Mouse (Mus musculus) myocyte (in vitro differentiated cells): Measurements from ENCODE around the gene Mapk7. TPM values are rescaled to one million over a fixed set of nuclear protein-coding genes. Genes with fewer than 3 reads are reported as not detected.

Experiments used
- H3K27me3 ChIP-seq: one replicate; pipeline ENCODE4 v1.6.1; 2011; ENCODE audit not compliant: control insufficient read depth, insufficient read depth, insufficient read length
- H3K36me3 ChIP-seq: one replicate; pipeline ENCODE4 v1.6.1; 2011; ENCODE audit not compliant: control insufficient read depth, insufficient read depth
- H3K4me2 ChIP-seq: one replicate; pipeline ENCODE4 v1.6.1; 2011; ENCODE audit warnings: low read depth, control low read depth
- H3K4me3 ChIP-seq: one replicate; pipeline ENCODE4 v1.5.1; 2011; ENCODE audit warnings: mild to moderate bottlenecking, control low read depth, moderate library complexity
- H3K79me2 ChIP-seq: one replicate; pipeline ENCODE4 v1.6.1; 2011; ENCODE audit not compliant: control insufficient read depth, insufficient read depth
- H3ac ChIP-seq: one replicate; pipeline ENCODE4 v1.6.1; 2011; ENCODE audit not compliant: control insufficient read depth, insufficient read length
- CEBPB ChIP-seq: IDR thresholded peaks from 2 replicates; pipeline ENCODE4 v1.6.1; 2011; ENCODE audit warnings: mild to moderate bottlenecking, moderate library complexity; ENCODE audit not compliant: poor library complexity, insufficient read depth, severe bottlenecking
- E2F4 ChIP-seq: IDR thresholded peaks from one replicate; pipeline ENCODE4 v1.6.1; 2011; ENCODE audit warnings: mild to moderate bottlenecking, control low read depth, moderate library complexity; ENCODE audit not compliant: insufficient read depth
- MYOD1 ChIP-seq, 3 experiments: IDR thresholded peaks; one replicate each; pipeline ENCODE4 v1.6.1; 2011; ENCODE audit warnings: control low read depth in 2 of 3, low read depth in 2 of 3, mild to moderate bottlenecking in 2 of 3, moderate library complexity in 1 of 3; ENCODE audit not compliant: insufficient read length in 2 of 3, control insufficient read depth in 1 of 3
- MYOG ChIP-seq, 3 experiments: IDR thresholded peaks; one replicate each; pipeline ENCODE4 v1.6.1; 2011; ENCODE audit warnings: control low read depth in 2 of 3, low read depth in 2 of 3, mild to moderate bottlenecking in 2 of 3; ENCODE audit not compliant: insufficient read length in 2 of 3, control insufficient read depth in 1 of 3, insufficient read depth in 1 of 3
- POLR2A ChIP-seq: IDR thresholded peaks from one replicate; pipeline ENCODE4 v1.6.1; 2011; ENCODE audit warnings: low read depth, mild to moderate bottlenecking, control low read depth, moderate library complexity; ENCODE audit not compliant: insufficient read length
- POLR2AphosphoS2 ChIP-seq: IDR thresholded peaks from one replicate; pipeline ENCODE4 v1.6.1; 2011; ENCODE audit warnings: low read depth, control low read depth; ENCODE audit not compliant: insufficient read length
- REST ChIP-seq: IDR thresholded peaks from one replicate; pipeline ENCODE4 v1.6.1; 2011; ENCODE audit warnings: mild to moderate bottlenecking, control low read depth, moderate library complexity; ENCODE audit not compliant: insufficient read depth, insufficient read length
- SRF ChIP-seq: IDR thresholded peaks from one replicate; pipeline ENCODE4 v1.6.1; 2011; ENCODE audit warnings: low read depth; ENCODE audit not compliant: control insufficient read depth, insufficient read length
- TCF12 ChIP-seq: IDR thresholded peaks from one replicate; pipeline ENCODE4 v1.6.1; 2011; ENCODE audit warnings: mild to moderate bottlenecking, control low read depth; ENCODE audit not compliant: poor library complexity, insufficient read depth, severe bottlenecking
- USF1 ChIP-seq: IDR thresholded peaks from one replicate; pipeline ENCODE4 v1.6.1; 2011; ENCODE audit warnings: low read depth, mild to moderate bottlenecking, control low read depth, moderate library complexity
- polyA plus RNA-seq: library from polyadenylated mRNA; unstranded; fragments of >200 nt; fragmentation: generic; extraction: Trizol; gene quantifications from one replicate; pipeline ENCODE4 v1.2.1, GENCODE M21; 2012; ENCODE audit warnings: missing spikeins

Mapk7 gene
- polyA plus RNA-seq, 1 experiment: 16.5 TPM

GRCm38 (mm10) chr11:61478788-61479187 is 15.4 kb downstream of the Mapk7 start:
- TF ChIP-seq MYOD1 (IDR thresholded peaks at IDR 0.05; ENCODE audit: control insufficient read depth in 1 of 3, insufficient read length in 2 of 3, low read depth in 2 of 3) (no peak), USF1 (no peak), CEBPB (no peak), REST (no peak), TCF12 (no peak), E2F4 (no peak), POLR2AphosphoS2 (no peak), SRF (no peak)
- H3ac ChIP-seq: no peak overlapping the region
- H3K36me3 ChIP-seq: no peaks in the 10 kb centered on the region
- no peaks in the 10 kb centered on the region for H3K79me2 ChIP-seq
- H3K4me2 ChIP-seq: no peak overlapping the region
- H3K4me3 ChIP-seq: no peak overlapping the region
- H3K27me3 ChIP-seq: no peaks in the 10 kb centered on the region

- TF ChIP-seq MYOD1 (IDR thresholded peaks at IDR 0.05; ENCODE audit: control insufficient read depth in 1 of 3, insufficient read length in 2 of 3, low read depth in 2 of 3): peak in 2 of 3 experiments; percentile 79 to 84
- TF ChIP-seq CEBPB: no peak
- peak in 2 of 3 experiments; percentile 31 to 65 for TF ChIP-seq MYOG (IDR thresholded peaks at IDR 0.05; ENCODE audit: control insufficient read depth in 1 of 3, insufficient read depth in 1 of 3, insufficient read length in 2 of 3, low read depth in 2 of 3)
- peak overlapping the region; percentile 48 for H3K4me2 ChIP-seq
- no peak overlapping the region for H3ac ChIP-seq
- H3K27me3 ChIP-seq: no peaks in the 10 kb centered on the region
- H3K36me3 ChIP-seq: no peaks in the 10 kb centered on the region
- H3K79me2 ChIP-seq: no peaks in the 10 kb centered on the region
- no peak overlapping the region for H3K4me3 ChIP-seq
Observed at GRCm38 (mm10) chr11:61477566-61478508, 16.4 kb downstream of the Mapk7 start.

GRCm38 (mm10) chr11:61476786-61477382 is 17.3 kb downstream of the Mapk7 start:
- H3K4me3 ChIP-seq: no peak overlapping the region
- H3ac ChIP-seq: no peak overlapping the region
- no peaks in the 10 kb centered on the region for H3K36me3 ChIP-seq
- peak overlapping the region; percentile 48 for H3K4me2 ChIP-seq
- TF ChIP-seq MYOD1 (IDR thresholded peaks at IDR 0.05; ENCODE audit: control insufficient read depth in 1 of 3, insufficient read length in 2 of 3, low read depth in 2 of 3): peak in 2 of 3 experiments; percentile 18 to 49
- no peak for TF ChIP-seq TCF12
- peak in 1 of 3 experiments; percentile 68 for TF ChIP-seq MYOG (IDR thresholded peaks at IDR 0.05; ENCODE audit: control insufficient read depth in 1 of 3, insufficient read depth in 1 of 3, insufficient read length in 2 of 3, low read depth in 2 of 3)
- H3K79me2 ChIP-seq: no peaks in the 10 kb centered on the region
- H3K27me3 ChIP-seq: no peaks in the 10 kb centered on the region

- H3K79me2 ChIP-seq: no peaks in the 10 kb centered on the region
- H3ac ChIP-seq: no peak overlapping the region
- no peaks in the 10 kb centered on the region for H3K36me3 ChIP-seq
- TF ChIP-seq SRF (no peak), POLR2A (no peak), MYOG (IDR thresholded peaks at IDR 0.05; ENCODE audit: control insufficient read depth in 1 of 3, insufficient read depth in 1 of 3, insufficient read length in 2 of 3, low read depth in 2 of 3) (no peak), CEBPB (no peak), E2F4 (no peak)
- no peaks in the 10 kb centered on the region for H3K27me3 ChIP-seq
- no peak overlapping the region for H3K4me2 ChIP-seq
- H3K4me3 ChIP-seq: no peak overlapping the region
Observed at GRCm38 (mm10) chr11:61473630-61474029, 20.6 kb downstream of the Mapk7 start.

- Histone ChIP-seq H3K4me3 (no peak overlapping the region), H3ac (no peak overlapping the region), H3K4me2 (no peak overlapping the region), H3K27me3 (peaks cover 7% of the 10 kb centered on the region), H3K36me3 (no peaks in the 10 kb centered on the region), H3K79me2 (no peaks in the 10 kb centered on the region)
- no peak for TF ChIP-seq TCF12
- TF ChIP-seq MYOD1 (IDR thresholded peaks at IDR 0.05; ENCODE audit: control insufficient read depth in 1 of 3, insufficient read length in 2 of 3, low read depth in 2 of 3): peak in 1 of 3 experiments; percentile 64
- peak in 2 of 3 experiments; percentile 31 to 73 for TF ChIP-seq MYOG (IDR thresholded peaks at IDR 0.05; ENCODE audit: control insufficient read depth in 1 of 3, insufficient read depth in 1 of 3, insufficient read length in 2 of 3, low read depth in 2 of 3)
Observed at GRCm38 (mm10) chr11:61470880-61471279, 23.3 kb downstream of the Mapk7 start.
